Mouse (Mus musculus): Measurements from ENCODE around the gene Tmem89.

DNA sequence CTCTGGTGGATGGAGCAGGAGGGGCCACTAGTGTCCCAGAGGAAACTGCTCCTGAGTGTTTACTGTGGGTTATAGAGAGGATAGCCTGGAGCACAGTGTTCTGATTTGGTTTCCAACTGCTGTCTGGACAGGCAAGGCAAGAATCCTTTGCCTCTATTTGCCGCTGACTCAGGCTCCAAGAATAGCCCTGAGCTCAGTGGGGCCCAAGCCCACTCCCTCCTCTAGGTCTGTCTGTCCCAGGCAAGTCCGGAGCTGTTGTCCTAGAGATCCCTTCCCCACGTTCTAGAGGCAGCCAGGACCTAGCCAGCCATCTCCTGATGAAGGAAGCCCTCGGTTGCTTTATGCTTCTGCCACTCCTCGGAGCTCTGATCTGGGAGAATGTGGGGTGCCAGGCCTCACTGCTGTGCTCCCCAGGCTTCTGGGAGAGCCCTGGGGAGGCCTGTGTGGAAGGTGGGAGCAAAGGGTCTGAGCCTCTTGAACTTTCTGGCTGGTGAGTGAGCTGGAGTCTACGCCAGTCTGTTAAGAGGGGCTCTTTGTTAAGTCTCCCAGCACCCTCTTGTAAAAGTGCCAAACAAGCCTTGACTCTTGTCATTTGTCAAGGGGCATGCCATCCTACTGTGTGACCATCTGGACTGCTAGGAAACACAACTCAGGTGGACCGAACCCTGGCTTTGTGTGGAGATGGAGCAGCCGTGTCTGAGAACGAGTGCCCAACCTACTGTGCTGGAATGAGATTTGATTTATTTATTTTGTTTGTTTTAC lies 35.7 kb downstream of the Tmem89 start:
- TF ChIP-seq GATA1 (IDR thresholded peaks at IDR 0.05; ENCODE audit: borderline replicate concordance, low read length) (no peak), FLI1 (IDR thresholded peaks at IDR 0.05; ENCODE audit: low read length) (no peak)
